Mouse (Mus musculus): ENCODE data around the gene Crcp.

GRCm38 (mm10) chr5:130084271-130084670 lies 55.2 kb downstream of the Crcp start:
- TF ChIP-seq POLR2A (IDR thresholded peaks at IDR 0.05; ENCODE audit: control insufficient read depth, low read depth, low read length) (no peak), CTCF (IDR thresholded peaks at IDR 0.05; ENCODE audit: control insufficient read depth, insufficient read depth, insufficient replicate concordance, low read depth, low read length) (no peak)
